Mouse (Mus musculus) inflammation-experienced regulatory T-cells (primary cell): ENCODE data around the gene Crygc. TPM values are rescaled to one million over a fixed set of nuclear protein-coding genes. Genes with fewer than 3 reads are reported as not detected.

Experiments used
- polyA plus RNA-seq, 2 experiments: library from polyadenylated mRNA; unstranded; fragments of 100-300 nt; shearing (Covaris generic); gene quantifications; one replicate each; pipeline ENCODE4 v1.2.1; 2017

The Crygc gene
- polyA plus RNA-seq, result under 1 TPM in 1 of 2 experiments, not detected in 1; 0.64 TPM

GRCm38 (mm10) chr1:65073589-65073988 lies at the start of gene Crygc:
Gene Crygc (minus strand): TSS chr1:65073689.

DNA sequence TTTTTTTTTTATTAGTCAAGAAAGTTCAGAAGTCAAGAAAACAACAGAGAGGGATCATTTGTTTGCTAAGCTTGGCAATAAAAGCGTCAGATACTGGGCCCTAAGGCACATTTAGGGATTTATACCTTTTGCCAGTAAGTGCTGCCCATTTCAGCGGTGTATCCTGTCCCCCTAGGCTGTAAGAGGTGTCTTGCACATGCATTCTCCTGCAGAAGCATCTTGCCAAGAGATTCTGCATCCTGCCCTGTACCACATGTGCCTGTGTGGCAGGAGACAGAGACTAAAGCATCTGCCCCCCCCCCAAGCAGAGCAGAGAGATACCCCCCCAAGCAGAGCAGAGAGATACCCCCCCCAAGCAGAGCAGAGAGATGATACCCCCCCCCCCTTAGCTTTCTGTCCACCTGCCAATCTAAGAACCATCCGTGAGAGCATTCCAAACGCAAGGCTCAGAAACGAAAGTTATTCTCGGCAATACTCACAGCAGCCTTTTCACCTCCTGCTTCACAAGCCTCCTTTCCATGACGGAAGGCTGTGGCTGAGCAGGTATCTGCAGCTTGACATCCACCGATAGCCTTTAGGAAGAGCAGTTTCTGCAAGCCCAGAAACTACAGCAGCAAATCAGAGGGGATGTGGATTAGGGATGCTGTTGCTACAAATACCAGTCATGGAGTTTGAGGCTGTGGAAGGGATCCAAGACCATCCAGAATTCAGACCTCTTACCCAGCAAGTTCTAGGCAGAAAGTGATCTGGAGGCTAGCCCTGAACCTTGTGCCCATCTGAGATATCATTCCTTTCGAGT lies 49.3 kb upstream of the Crygc start, which contains the start of gene D630023F18Rik:
D630023F18Rik (minus strand) TSS at position 641 of the 799 bp plus-strand sequence.

DNA sequence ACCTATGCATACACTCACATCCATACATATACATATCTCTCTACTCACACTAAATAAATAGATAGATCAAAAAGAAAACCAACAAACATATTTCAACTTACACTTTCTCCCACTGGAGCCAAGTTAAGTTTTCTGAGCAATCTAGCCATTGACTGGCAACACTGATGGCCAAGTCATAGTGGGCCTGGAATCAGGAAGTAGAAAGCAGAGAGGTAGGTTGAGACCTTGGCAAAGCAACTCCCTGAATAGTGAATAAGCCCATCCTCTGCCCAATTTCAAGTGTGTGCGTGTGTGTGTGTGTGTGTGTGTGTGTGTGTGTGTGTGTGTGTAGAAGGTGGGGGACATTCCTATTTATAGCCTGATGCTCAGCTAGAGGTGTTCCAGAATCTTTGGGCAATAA lies 45.9 kb upstream of the Crygc start, which contains the start of gene Gm28845:
Gm28845 (minus strand) TSS at position 121 of the 400 bp plus-strand sequence.

DNA sequence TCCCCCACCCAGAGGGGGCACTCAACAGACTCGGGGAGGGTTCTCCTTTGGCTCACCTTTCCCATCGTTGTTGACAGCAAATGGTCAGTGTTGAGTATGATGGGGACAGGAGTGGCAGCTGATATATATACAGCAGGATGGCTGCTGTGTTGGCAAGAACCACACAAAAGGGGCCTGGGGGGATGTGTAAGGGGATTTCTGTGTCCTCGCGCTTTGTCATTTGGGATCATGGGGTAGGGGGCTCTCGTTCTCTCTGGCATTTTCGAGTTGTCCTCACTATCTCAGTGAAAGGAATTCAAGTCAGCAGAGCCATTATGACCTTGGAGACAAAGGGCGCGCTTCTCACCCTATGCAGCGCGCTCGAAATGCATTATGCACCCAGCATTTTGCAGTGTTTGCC lies 29.8 kb upstream of the Crygc start, which contains the start of gene Cryga:
Cryga (minus strand) TSS at position 101 of the 400 bp plus-strand sequence.

GRCm38 (mm10) chr1:65082188-65082587 lies 8.7 kb upstream of the Crygc start, which contains the start of gene Crygb:
Gene Crygb (minus strand): TSS chr1:65082288.

DNA sequence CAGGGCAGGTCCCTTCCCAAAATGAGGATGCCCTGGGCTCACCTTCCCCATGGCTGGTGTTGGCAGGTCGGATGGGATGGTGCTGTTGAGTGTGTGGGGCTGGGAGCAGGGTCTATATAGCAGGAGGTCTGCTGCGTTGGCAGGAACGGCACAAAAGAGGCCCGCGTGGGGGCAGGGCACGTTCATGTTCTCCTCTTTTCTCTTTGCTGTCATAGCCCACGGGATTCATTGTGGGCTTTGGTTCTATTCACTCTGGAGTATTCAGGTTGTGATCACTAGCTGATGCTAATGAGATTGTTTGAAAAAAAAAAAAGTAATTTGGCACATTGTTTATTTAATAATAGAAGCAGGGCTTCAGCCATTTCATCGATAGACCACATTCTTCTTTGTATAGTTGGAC lies 10.1 kb downstream of the Crygc start, which contains the start of gene Crygd:
Crygd (minus strand) TSS at position 101 of the 400 bp plus-strand sequence.

DNA sequence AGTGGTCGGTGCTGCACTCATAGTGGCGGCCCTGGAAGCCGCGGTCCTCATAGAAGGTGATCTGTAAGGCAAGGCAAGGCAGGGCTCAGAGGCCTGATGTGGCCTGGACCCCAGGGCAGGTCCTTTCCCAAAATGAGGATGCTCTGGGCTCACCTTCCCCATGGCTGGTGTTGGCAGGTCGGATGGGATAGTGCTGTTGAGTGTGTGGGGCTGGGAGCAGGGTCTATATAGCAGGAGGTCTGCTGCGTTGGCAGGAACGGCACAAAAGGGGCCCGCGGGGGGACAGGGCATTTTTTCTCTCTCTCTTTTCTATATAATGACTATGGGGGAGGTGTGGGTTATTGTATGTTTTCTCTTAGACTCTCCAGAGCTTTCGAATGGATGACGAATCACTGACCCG lies 22.5 kb downstream of the Crygc start, which contains the start of gene Cryge:
Cryge (minus strand) TSS at position 198 of the 400 bp plus-strand sequence.

DNA sequence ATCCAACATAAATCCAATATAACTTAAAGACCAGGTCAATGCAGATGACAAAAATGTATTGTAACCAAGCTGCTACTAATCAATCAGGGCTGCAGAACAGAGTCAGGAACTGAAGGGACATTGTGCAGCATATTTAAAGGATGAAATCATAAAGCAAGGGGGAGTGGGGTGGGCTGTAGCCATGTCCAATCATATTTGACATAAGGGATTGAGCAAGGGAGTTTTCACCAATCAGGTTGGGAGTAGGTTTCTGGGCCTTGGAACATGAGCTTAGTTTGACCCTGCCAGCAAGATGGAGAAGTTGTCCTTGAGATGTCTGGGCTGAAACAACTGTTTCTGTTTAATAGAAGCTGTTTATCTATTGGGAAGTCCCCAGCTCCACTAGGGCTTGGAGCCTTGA lies 40.8 kb downstream of the Crygc start, which contains the start of gene Akr1cl:
Akr1cl (minus strand) TSS at position 119 of the 400 bp plus-strand sequence.

Other genes starting within 250 kb of the Crygc start
- gene Plekhm3, start 116.9 kb downstream of the Crygc start, polyA plus RNA-seq, result 1 to 10 TPM; 7.1 to 9.5 TPM
- gene Akr1cl, start 40.9 kb downstream of the Crygc start, polyA plus RNA-seq, result 1 to 10 TPM in 1 of 2 experiments, under 1 TPM in 1; 0.43 to 4.0 TPM
- not detected for gene Cryge, start 22.5 kb downstream of the Crygc start, polyA plus RNA-seq
- not detected for gene Crygd, start 10.2 kb downstream of the Crygc start, polyA plus RNA-seq
- gene Crygb, start 8.6 kb upstream of the Crygc start, polyA plus RNA-seq, result not detected
- gene Cryga, start 29.7 kb upstream of the Crygc start, polyA plus RNA-seq, result not detected
- gene Gm28845, start 45.9 kb upstream of the Crygc start, polyA plus RNA-seq, result not detected
- under 1 TPM in 1 of 2 experiments, not detected in 1; 0.18 TPM for gene D630023F18Rik, start 49.5 kb upstream of the Crygc start, polyA plus RNA-seq
- gene Idh1, start 112.8 kb upstream of the Crygc start, polyA plus RNA-seq, result 10 to 100 TPM; 10.4 to 11.6 TPM
- 10 to 100 TPM; 17.2 to 22.1 TPM for gene Pikfyve, start 113.0 kb upstream of the Crygc start, polyA plus RNA-seq
- under 1 TPM; 0.11 to 0.34 TPM for gene Pth2r, start 208.4 kb upstream of the Crygc start, polyA plus RNA-seq